Mouse (Mus musculus) limb, embryonic 14.5 days (tissue): Measurements from ENCODE around the gene Spag8. TPM values are rescaled to one million over a fixed set of nuclear protein-coding genes. Genes with fewer than 3 reads are reported as not detected.

Experiments used
- ATAC-seq: fragments of 200-750 bp; cut with Nextera tagmentation; 2 replicates; pipeline ENCODE4 v1.8.0; 2017; ENCODE audit warnings: low read depth, moderate number of reproducible peaks, moderate TSS enrichment; ENCODE audit not compliant: low FRiP score
- DNase-seq: peaks from one replicate; pipeline ENCODE4 v3.0.0-alpha.2; 2015; ENCODE audit warnings: low spot score
- H3K27ac ChIP-seq: fragments of 300-500 bp; sonication (generic); replicated peaks from 2 replicates; pipeline ENCODE4 v1.5.1; 2014; ENCODE audit warnings: low read depth, mild to moderate bottlenecking, low read length, moderate library complexity, mixed read lengths
- H3K27me3 ChIP-seq: fragments of 300-500 bp; sonication (generic); 2 replicates; pipeline ENCODE4 v1.6.1; 2014; ENCODE audit warnings: low read length, mixed read lengths; ENCODE audit not compliant: control insufficient read depth, insufficient read depth
- H3K36me3 ChIP-seq: fragments of 300-500 bp; sonication (generic); 2 replicates; pipeline ENCODE4 v1.6.1; 2014; ENCODE audit warnings: mild to moderate bottlenecking, low read length, moderate library complexity, mixed read lengths; ENCODE audit not compliant: control insufficient read depth, insufficient read depth
- H3K4me1 ChIP-seq: fragments of 300-500 bp; sonication (generic); 2 replicates; pipeline ENCODE4 v1.6.1; 2014; ENCODE audit warnings: antibody characterized with exemption, low read length, mixed read lengths; ENCODE audit not compliant: control insufficient read depth, insufficient read depth
- H3K4me2 ChIP-seq: fragments of 300-500 bp; sonication (generic); replicated peaks from 2 replicates; pipeline ENCODE4 v1.6.1; 2014; ENCODE audit warnings: low read depth, mild to moderate bottlenecking, low read length, moderate library complexity; ENCODE audit not compliant: severe bottlenecking
- H3K4me3 ChIP-seq: fragments of 300-500 bp; sonication (generic); replicated peaks from 2 replicates; pipeline ENCODE4 v1.5.1; 2014; ENCODE audit warnings: low read length
- H3K9ac ChIP-seq: fragments of 300-500 bp; sonication (generic); 2 replicates; pipeline ENCODE4 v1.6.1; 2014; ENCODE audit warnings: mild to moderate bottlenecking, low read depth, low read length, moderate library complexity; ENCODE audit not compliant: severe bottlenecking
- H3K9me3 ChIP-seq: fragments of 300-500 bp; sonication (generic); 2 replicates; pipeline ENCODE4 v1.6.1; 2016; ENCODE audit warnings: low read length; ENCODE audit not compliant: control insufficient read depth
- POLR2A ChIP-seq: fragments of 200-500 bp; IDR thresholded peaks from 2 replicates; pipeline ENCODE4 v1.8.0; 2012; ENCODE audit warnings: inconsistent platforms, mild to moderate bottlenecking, moderate library complexity, borderline replicate concordance; ENCODE audit not compliant: insufficient read depth, insufficient read length; ENCODE audit errors: extremely low read depth
- WGBS: fragments of 180-500 bp; shearing (Covaris S2); extraction: QIAGEN DNeasy Blood & Tissue Kit; methylation state at CpG from one replicate; pipeline ENCODE4 v1.1.7; 2014; 5-methylcytosine and 5-hydroxymethylcytosine counted together
- microRNA-seq: library from miRNA; unstranded; fragments of <30 nt; microRNA quantifications from one replicate; pipeline ENCODE4, GENCODE M21; 2016
- polyA plus RNA-seq, 2 experiments: library from polyadenylated mRNA; depleted of rRNA in 1 of 2; stranded (reverse) in 1 of 2; unstranded in 1 of 2; fragments of >200 nt; fragmentation: Nextera tagmentation in 1 of 2; extraction: Ambion mirVana in 1 of 2; gene quantifications; 2 replicates each; pipeline versions ENCODE4 v1.2.1 to v1.2.3; 2012 to 2014

The Spag8 gene
- polyA plus RNA-seq, 2 experiments = 0.61 to 1.8 TPM

GRCm38 (mm10) chr4:43613060-43613730, 40.2 kb downstream of the Spag8 start:
- no peak overlapping the region for H3K27ac ChIP-seq
- WGBS = 53% methylated on average over 3 of the region's 3 CpGs
- DNase-seq = no peak

GRCm38 (mm10) chr4:43612534-43612933, 40.9 kb downstream of the Spag8 start:
- Histone ChIP-seq H3K27ac (no peak overlapping the region), H3K4me1 (no peaks in the 10 kb centered on the region), H3K4me2 (no peak overlapping the region), H3K9ac (no peak overlapping the region), H3K27me3 (no peaks in the 10 kb centered on the region), H3K9me3 (no peaks in the 10 kb centered on the region), H3K4me3 (no peak overlapping the region), H3K36me3 (no peaks in the 10 kb centered on the region)
- no peak for TF ChIP-seq POLR2A
- no peak for ATAC-seq
- no peak for DNase-seq
- WGBS = 78% methylated on average over 10 of the region's 10 CpGs

More at GRCm38 (mm10) chr4:43613060-43613730, 40.2 kb downstream of the Spag8 start:
- ATAC-seq = no peak
- Histone ChIP-seq H3K9ac (no peak overlapping the region), H3K4me1 (no peaks in the 10 kb centered on the region), H3K4me2 (no peak overlapping the region), H3K36me3 (no peaks in the 10 kb centered on the region), H3K4me3 (no peak overlapping the region), H3K9me3 (no peaks in the 10 kb centered on the region), H3K27me3 (no peaks in the 10 kb centered on the region)
- no peak for TF ChIP-seq POLR2A

GRCm38 (mm10) chr4:43604751-43605685, 48.4 kb downstream of the Spag8 start:
- no peak for TF ChIP-seq POLR2A
- no peak overlapping the region for H3K4me3 ChIP-seq
- ATAC-seq (no peak), DNase-seq (no peak)
- no peak overlapping the region for H3K27ac ChIP-seq
- no peaks in the 10 kb centered on the region for H3K4me1 ChIP-seq
- H3K36me3 ChIP-seq = no peaks in the 10 kb centered on the region
- H3K9me3 ChIP-seq = no peaks in the 10 kb centered on the region
- H3K9ac ChIP-seq = no peak overlapping the region
- no peaks in the 10 kb centered on the region for H3K27me3 ChIP-seq
- no peak overlapping the region for H3K4me2 ChIP-seq
- 74% methylated on average over 9 of the region's 9 CpGs for WGBS

GRCm38 (mm10) chr4:43604099-43604498, 49.3 kb downstream of the Spag8 start:
- H3K4me1 ChIP-seq = no peaks in the 10 kb centered on the region
- no peak overlapping the region for H3K4me2 ChIP-seq
- H3K4me3 ChIP-seq = no peak overlapping the region
- no peak overlapping the region for H3K9ac ChIP-seq
- TF ChIP-seq POLR2A = no peak
- no peak overlapping the region for H3K27ac ChIP-seq
- DNase-seq (no peak), ATAC-seq (no peak)
- WGBS = 75% methylated on average over 3 of the region's 3 CpGs
- H3K27me3 ChIP-seq = no peaks in the 10 kb centered on the region
- no peaks in the 10 kb centered on the region for H3K9me3 ChIP-seq
- no peaks in the 10 kb centered on the region for H3K36me3 ChIP-seq

Small RNA genes lying within 50 kb of the gene (microRNA-seq; reads per million reads assigned to microRNA genes)
- not detected for gene Gm25262

Other genes with a start within 250 kb of the Spag8 start
- gene Fam166b, start 224.5 kb downstream of the Spag8 start, polyA plus RNA-seq (2012; rRNA removed) = 0.20 and 0.29 TPM in 2 replicates
- gene Fam166b, start 224.5 kb downstream of the Spag8 start, polyA plus RNA-seq (2014; fragmentation: Nextera tagmentation; extraction: Ambion mirVana) = 0.14 and 0.33 TPM in 2 replicates
- gene Tesk1, start 211.7 kb downstream of the Spag8 start, polyA plus RNA-seq (2012; rRNA removed) = 47.4 and 63.1 TPM in 2 replicates
- gene Tesk1, start 211.7 kb downstream of the Spag8 start, polyA plus RNA-seq (2014; fragmentation: Nextera tagmentation; extraction: Ambion mirVana) = 15.8 and 17.6 TPM in 2 replicates
- gene Cd72, start 199.0 kb downstream of the Spag8 start, polyA plus RNA-seq (2012; rRNA removed) = 1.3 TPM in 2 replicates
- 4.4 and 7.5 TPM in 2 replicates for gene Cd72, start 199.0 kb downstream of the Spag8 start, polyA plus RNA-seq (2014; fragmentation: Nextera tagmentation; extraction: Ambion mirVana)
- not detected in 2 replicates for gene Sit1, start 169.9 kb downstream of the Spag8 start, polyA plus RNA-seq (2012; rRNA removed)
- not detected in 2 replicates for gene Sit1, start 169.9 kb downstream of the Spag8 start, polyA plus RNA-seq (2014; fragmentation: Nextera tagmentation; extraction: Ambion mirVana)
- 118 and 175 TPM in 2 replicates for gene Ccdc107, start 160.7 kb downstream of the Spag8 start, polyA plus RNA-seq (2012; rRNA removed)
- 78.8 and 92.8 TPM in 2 replicates for gene Ccdc107, start 160.7 kb downstream of the Spag8 start, polyA plus RNA-seq (2014; fragmentation: Nextera tagmentation; extraction: Ambion mirVana)
- 84.9 and 108 TPM in 2 replicates for gene Arhgef39, start 153.9 kb downstream of the Spag8 start, polyA plus RNA-seq (2012; rRNA removed)
- gene Arhgef39, start 153.9 kb downstream of the Spag8 start, polyA plus RNA-seq (2014; fragmentation: Nextera tagmentation; extraction: Ambion mirVana) = 25.2 and 27.6 TPM in 2 replicates
- gene Car9, start 146.6 kb downstream of the Spag8 start, polyA plus RNA-seq (2012; rRNA removed) = 4.9 TPM in 2 replicates
- gene Car9, start 146.6 kb downstream of the Spag8 start, polyA plus RNA-seq (2014; fragmentation: Nextera tagmentation; extraction: Ambion mirVana) = 1.0 and 1.2 TPM in 2 replicates
- gene Tpm2, start 129.8 kb downstream of the Spag8 start, polyA plus RNA-seq (2012; rRNA removed) = 206 and 361 TPM in 2 replicates
- gene Tpm2, start 129.8 kb downstream of the Spag8 start, polyA plus RNA-seq (2014; fragmentation: Nextera tagmentation; extraction: Ambion mirVana) = 382 and 495 TPM in 2 replicates
- gene Creb3, start 91.3 kb downstream of the Spag8 start, polyA plus RNA-seq (2012; rRNA removed) = 51.7 and 58.0 TPM in 2 replicates
- gene Creb3, start 91.3 kb downstream of the Spag8 start, polyA plus RNA-seq (2014; fragmentation: Nextera tagmentation; extraction: Ambion mirVana) = 71.4 and 78.5 TPM in 2 replicates
- gene Tln1, start 90.9 kb downstream of the Spag8 start, polyA plus RNA-seq (2012; rRNA removed) = 69.4 and 75.5 TPM in 2 replicates
- gene Tln1, start 90.9 kb downstream of the Spag8 start, polyA plus RNA-seq (2014; fragmentation: Nextera tagmentation; extraction: Ambion mirVana) = 62.4 and 63.3 TPM in 2 replicates
- 81.9 and 101 TPM in 2 replicates for gene Rgp1, start 74.9 kb downstream of the Spag8 start, polyA plus RNA-seq (2012; rRNA removed)
- gene Rgp1, start 74.9 kb downstream of the Spag8 start, polyA plus RNA-seq (2014; fragmentation: Nextera tagmentation; extraction: Ambion mirVana) = 33.3 and 35.3 TPM in 2 replicates
- 39.8 and 50.1 TPM in 2 replicates for gene Gba2, start 74.7 kb downstream of the Spag8 start, polyA plus RNA-seq (2012; rRNA removed)
- gene Gba2, start 74.7 kb downstream of the Spag8 start, polyA plus RNA-seq (2014; fragmentation: Nextera tagmentation; extraction: Ambion mirVana) = 18.4 and 19.9 TPM in 2 replicates
- gene Msmp, start 69.1 kb downstream of the Spag8 start, polyA plus RNA-seq (2012; rRNA removed) = 0.24 and 0.88 TPM in 2 replicates
- 2.8 and 3.0 TPM in 2 replicates for gene Msmp, start 69.1 kb downstream of the Spag8 start, polyA plus RNA-seq (2014; fragmentation: Nextera tagmentation; extraction: Ambion mirVana)
- gene Npr2, start 21.7 kb downstream of the Spag8 start, polyA plus RNA-seq (2012; rRNA removed) = 121 and 124 TPM in 2 replicates
- 33.3 and 34.3 TPM in 2 replicates for gene Npr2, start 21.7 kb downstream of the Spag8 start, polyA plus RNA-seq (2014; fragmentation: Nextera tagmentation; extraction: Ambion mirVana)
- gene Hint2, start 2.9 kb upstream of the Spag8 start, polyA plus RNA-seq (2012; rRNA removed) = 58.3 and 63.2 TPM in 2 replicates
- 73.8 and 87.6 TPM in 2 replicates for gene Hint2, start 2.9 kb upstream of the Spag8 start, polyA plus RNA-seq (2014; fragmentation: Nextera tagmentation; extraction: Ambion mirVana)
- gene Tmem8b, start 15.4 kb upstream of the Spag8 start, polyA plus RNA-seq (2012; rRNA removed) = 16.0 and 26.7 TPM in 2 replicates
- 3.8 and 5.2 TPM in 2 replicates for gene Tmem8b, start 15.4 kb upstream of the Spag8 start, polyA plus RNA-seq (2014; fragmentation: Nextera tagmentation; extraction: Ambion mirVana)
- 0.40 and 0.63 TPM in 2 replicates for gene Fam221b, start 15.6 kb upstream of the Spag8 start, polyA plus RNA-seq (2012; rRNA removed)
- 4.0 and 4.3 TPM in 2 replicates for gene Fam221b, start 15.6 kb upstream of the Spag8 start, polyA plus RNA-seq (2014; fragmentation: Nextera tagmentation; extraction: Ambion mirVana)
- not detected in 2 replicates for gene Olfr70, start 47.2 kb upstream of the Spag8 start, polyA plus RNA-seq (2012; rRNA removed)
- not detected in 2 replicates for gene Olfr70, start 47.2 kb upstream of the Spag8 start, polyA plus RNA-seq (2014; fragmentation: Nextera tagmentation; extraction: Ambion mirVana)
- not detected in 2 replicates for gene Olfr71, start 56.7 kb upstream of the Spag8 start, polyA plus RNA-seq (2012; rRNA removed)
- not detected in 2 replicates for gene Olfr71, start 56.7 kb upstream of the Spag8 start, polyA plus RNA-seq (2014; fragmentation: Nextera tagmentation; extraction: Ambion mirVana)
- 3.2 and 3.9 TPM in 2 replicates for gene Hrct1, start 73.6 kb upstream of the Spag8 start, polyA plus RNA-seq (2012; rRNA removed)
- 2.1 and 2.2 TPM in 2 replicates for gene Hrct1, start 73.6 kb upstream of the Spag8 start, polyA plus RNA-seq (2014; fragmentation: Nextera tagmentation; extraction: Ambion mirVana)
- gene Spaar, start 76.4 kb upstream of the Spag8 start, polyA plus RNA-seq (2012; rRNA removed) = 1.0 and 1.3 TPM in 2 replicates
- 0.08 and 0.10 TPM in 2 replicates for gene Spaar, start 76.4 kb upstream of the Spag8 start, polyA plus RNA-seq (2014; fragmentation: Nextera tagmentation; extraction: Ambion mirVana)
- gene Olfr159, start 117.4 kb upstream of the Spag8 start, polyA plus RNA-seq (2012; rRNA removed) = not detected in 2 replicates
- not detected in 2 replicates for gene Olfr159, start 117.4 kb upstream of the Spag8 start, polyA plus RNA-seq (2014; fragmentation: Nextera tagmentation; extraction: Ambion mirVana)
- gene Olfr156, start 170.3 kb upstream of the Spag8 start, polyA plus RNA-seq (2012; rRNA removed) = 0.20 and 0.34 TPM in 2 replicates
- gene Olfr156, start 170.3 kb upstream of the Spag8 start, polyA plus RNA-seq (2014; fragmentation: Nextera tagmentation; extraction: Ambion mirVana) = not detected in 2 replicates
- gene Olfr157, start 186.6 kb upstream of the Spag8 start, polyA plus RNA-seq (2012; rRNA removed) = 0.03 and 0.04 TPM in 2 replicates
- gene Olfr157, start 186.6 kb upstream of the Spag8 start, polyA plus RNA-seq (2014; fragmentation: Nextera tagmentation; extraction: Ambion mirVana) = not detected in 2 replicates
- gene Olfr155, start 198.0 kb upstream of the Spag8 start, polyA plus RNA-seq (2012; rRNA removed) = not detected in 2 replicates
- not detected in 2 replicates for gene Olfr155, start 198.0 kb upstream of the Spag8 start, polyA plus RNA-seq (2014; fragmentation: Nextera tagmentation; extraction: Ambion mirVana)
- 66.2 and 72.1 TPM in 2 replicates for gene Reck, start 221.9 kb upstream of the Spag8 start, polyA plus RNA-seq (2012; rRNA removed)
- 49.0 and 50.0 TPM in 2 replicates for gene Reck, start 221.9 kb upstream of the Spag8 start, polyA plus RNA-seq (2014; fragmentation: Nextera tagmentation; extraction: Ambion mirVana)